Mouse (Mus musculus): ENCODE measurements around the gene Tppp.
A peak's percentile ranks its signal among the peaks of the same experiment; 100 is the strongest.
"Not testable (repeated sequence)": the region's sequence is repeated elsewhere in the genome, so short reads cannot be mapped to it uniquely, and the experiment has no call there.

Gene Tppp

GRCm38 (mm10) chr13:74025151-74026081, 16.2 kb downstream of the Tppp start:
- DNase-seq (ENCODE audit: low read depth, low spot score), result no peak

GRCm38 (mm10) chr13:74026215-74026614, 17.0 kb downstream of the Tppp start:
- DNase-seq (ENCODE audit: low read depth, low spot score), result no peak

- no peak for DNase-seq (ENCODE audit: low read depth, low spot score)
Observed at GRCm38 (mm10) chr13:74028116-74028515, 18.9 kb downstream of the Tppp start.

GRCm38 (mm10) chr13:74029013-74029412, 19.8 kb downstream of the Tppp start:
- no peak for DNase-seq (ENCODE audit: low read depth, low spot score)

- no peak for DNase-seq (ENCODE audit: low read depth, low spot score)
Observed at GRCm38 (mm10) chr13:74030691-74031090, 21.5 kb downstream of the Tppp start.

GRCm38 (mm10) chr13:74031133-74031532, 21.9 kb downstream of the Tppp start:
- DNase-seq (ENCODE audit: low read depth, low spot score), result no peak

- no peak for DNase-seq (ENCODE audit: low read depth, low spot score)
Observed at GRCm38 (mm10) chr13:74034756-74035155, 25.5 kb downstream of the Tppp start.

GRCm38 (mm10) chr13:74035776-74036175, 26.6 kb downstream of the Tppp start:
- DNase-seq (ENCODE audit: low read depth, low spot score), result no peak

- no peak for DNase-seq (ENCODE audit: low read depth, low spot score)
Observed at GRCm38 (mm10) chr13:74039926-74040325, 30.7 kb downstream of the Tppp start.

GRCm38 (mm10) chr13:74056194-74056593, 47.0 kb downstream of the Tppp start:
- no peak for DNase-seq (ENCODE audit: low read depth, low spot score)

GRCm38 (mm10) chr13:74058081-74058480, 48.9 kb downstream of the Tppp start:
- DNase-seq (ENCODE audit: low read depth, low spot score), result no peak

- DNase-seq (ENCODE audit: low read depth, low spot score), result peak; percentile 70
Observed at GRCm38 (mm10) chr13:74061613-74062377, 52.6 kb downstream of the Tppp start, which contains the start of gene Cep72. TSS of gene Cep72 (minus strand) at chr13:74062299.

- DNase-seq (ENCODE audit: low read depth, low spot score), result no peak
Observed at GRCm38 (mm10) chr13:74062378-74063128, 53.3 kb downstream of the Tppp start.

- DNase-seq (ENCODE audit: low read depth, low spot score), result no peak
Observed at GRCm38 (mm10) chr13:74063340-74064050, 54.3 kb downstream of the Tppp start.

- DNase-seq (ENCODE audit: low read depth, low spot score), result no peak
Observed at GRCm38 (mm10) chr13:74066576-74066975, 57.4 kb downstream of the Tppp start.

GRCm38 (mm10) chr13:74071244-74071643, 62.0 kb downstream of the Tppp start:
- not testable (repeated sequence) for DNase-seq (ENCODE audit: low read depth, low spot score)

GRCm38 (mm10) chr13:74071714-74072113, 62.5 kb downstream of the Tppp start:
- DNase-seq (ENCODE audit: low read depth, low spot score), result no peak

- DNase-seq (ENCODE audit: low read depth, low spot score), result no peak
Observed at GRCm38 (mm10) chr13:74073369-74073768, 64.2 kb downstream of the Tppp start.
